Mouse (Mus musculus) retina, postnatal 1 day (tissue): ENCODE measurements at regions not wholly inside any gene's neighbourhood (a gene's known extent, or its start where the extent isn't known, plus 50 kb on each side); places are given as distances from the start of the nearest gene placed in this dataset.

Source experiments
- DNase-seq: peaks from one replicate; pipeline ENCODE4 v3.0.0-alpha.2; 2012

DNA sequence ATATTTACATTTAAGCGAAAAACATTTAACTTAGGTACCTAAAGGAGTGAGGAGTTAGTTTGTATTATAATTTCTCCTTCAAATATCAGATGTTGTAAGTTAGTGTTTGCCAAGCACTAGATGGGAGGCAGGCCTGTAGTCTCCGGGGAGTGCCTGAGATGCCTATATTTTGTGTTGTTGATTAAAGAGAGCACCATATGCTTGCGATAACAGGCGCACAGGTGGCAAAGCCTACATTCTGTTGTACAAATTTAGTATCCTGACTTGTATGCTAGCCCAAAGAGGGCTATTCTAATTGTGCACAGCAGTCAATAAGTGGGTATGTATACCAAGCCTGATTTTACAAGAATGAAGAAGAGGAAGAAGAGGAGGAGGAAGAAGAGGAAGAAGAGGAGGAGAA lies 151.8 kb upstream of the Atxn1 start:
- DNase-seq, result no peak

DNA sequence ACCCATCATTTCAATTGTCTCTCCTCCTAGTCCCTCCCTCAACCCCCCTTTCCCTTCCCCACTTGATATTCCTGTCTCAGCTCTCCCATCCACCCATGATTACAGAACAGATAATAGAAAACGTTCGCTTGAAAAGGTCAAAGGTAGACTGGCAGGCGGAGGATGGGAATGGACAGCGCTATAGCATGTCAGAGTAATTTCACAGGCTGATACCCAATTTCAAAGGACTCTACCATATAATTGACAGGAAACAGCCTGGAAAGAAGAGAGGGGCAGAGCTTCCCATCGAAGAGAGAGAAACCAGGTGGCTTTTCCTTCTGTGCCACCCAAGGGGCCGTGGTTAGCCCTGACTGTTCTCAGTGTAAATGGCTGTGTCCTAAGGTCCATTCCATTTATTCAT lies 140.2 kb upstream of the Atxn1 start:
- peak; percentile 46 for DNase-seq

DNA sequence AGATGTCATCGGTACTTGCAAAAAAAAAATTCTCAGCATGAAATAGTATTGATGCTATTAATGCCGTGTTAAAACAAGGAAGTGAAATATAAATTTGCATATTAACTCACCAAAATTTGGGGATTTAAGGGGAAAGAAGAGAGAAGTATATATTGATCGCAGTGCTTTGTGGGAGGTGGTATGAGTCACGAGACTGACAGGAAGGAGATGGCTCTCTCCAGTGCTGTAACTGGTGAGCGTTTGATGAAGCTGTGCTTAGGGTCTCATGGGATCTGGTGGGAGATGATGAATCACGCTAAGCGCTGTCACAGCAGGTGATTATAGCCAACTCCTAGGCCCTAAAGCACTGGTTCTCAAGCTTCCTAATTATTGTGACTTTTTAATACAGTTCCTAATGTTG lies 133.8 kb upstream of the Atxn1 start:
- DNase-seq, result no peak

DNA sequence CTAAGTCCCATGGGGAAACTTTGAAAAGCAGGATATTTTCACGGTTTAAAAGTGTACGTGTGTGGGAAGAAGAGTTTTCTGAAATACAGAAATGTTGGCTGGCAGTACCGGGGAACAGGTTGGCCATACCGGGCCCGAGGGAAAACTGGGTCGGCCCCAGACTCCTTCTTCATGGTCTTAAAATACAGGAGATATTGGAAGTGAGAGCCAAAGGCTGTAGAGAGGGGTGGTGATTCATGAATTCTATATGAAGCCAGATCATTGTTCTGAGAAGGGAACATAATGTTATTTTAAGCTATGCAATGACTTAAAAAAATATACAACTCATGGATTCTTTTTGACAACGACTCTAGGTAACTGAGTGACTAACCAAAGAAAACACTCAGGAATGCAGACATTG lies 133.3 kb upstream of the Atxn1 start:
- DNase-seq, result no peak

DNA sequence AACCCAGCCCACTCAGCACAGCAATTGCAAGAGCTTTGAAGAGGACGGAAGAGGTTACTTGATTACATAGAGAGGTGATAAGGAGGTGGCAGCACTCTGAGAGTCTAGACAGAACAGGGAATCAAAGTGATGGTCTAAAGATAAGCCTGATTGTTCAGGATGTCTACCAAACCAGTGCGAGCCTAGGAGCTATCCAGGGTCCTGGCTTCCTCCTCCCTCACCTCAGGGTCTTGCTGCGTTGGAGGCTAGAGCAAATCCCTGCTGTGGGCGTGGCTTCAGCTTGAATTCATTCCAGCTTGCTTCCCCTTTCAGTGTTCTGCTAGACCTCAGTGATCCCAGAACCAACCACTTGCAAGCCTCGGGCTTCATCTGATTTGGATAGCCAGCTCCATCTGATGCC lies 132.2 kb upstream of the Atxn1 start:
- DNase-seq, result peak; percentile 79

DNA sequence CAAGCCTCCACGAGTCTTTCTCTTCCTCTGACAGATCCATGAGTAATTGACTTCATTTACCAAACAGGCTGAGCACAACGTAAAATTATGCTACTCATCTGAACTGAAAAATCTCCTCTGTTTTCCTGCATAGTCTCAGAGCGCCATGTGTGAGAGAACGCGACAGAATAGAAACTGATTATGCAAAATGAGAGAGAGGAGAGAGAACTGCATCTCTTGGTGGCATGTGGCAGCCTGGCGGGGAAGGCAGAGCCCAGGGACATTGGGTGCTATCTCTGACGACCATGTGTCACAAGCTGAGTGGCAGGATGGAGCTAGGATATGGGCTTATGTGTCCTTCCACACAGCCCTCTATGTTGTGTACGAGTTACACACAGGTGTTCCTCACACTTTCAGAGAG lies 131.6 kb upstream of the Atxn1 start:
- DNase-seq, result no peak

DNA sequence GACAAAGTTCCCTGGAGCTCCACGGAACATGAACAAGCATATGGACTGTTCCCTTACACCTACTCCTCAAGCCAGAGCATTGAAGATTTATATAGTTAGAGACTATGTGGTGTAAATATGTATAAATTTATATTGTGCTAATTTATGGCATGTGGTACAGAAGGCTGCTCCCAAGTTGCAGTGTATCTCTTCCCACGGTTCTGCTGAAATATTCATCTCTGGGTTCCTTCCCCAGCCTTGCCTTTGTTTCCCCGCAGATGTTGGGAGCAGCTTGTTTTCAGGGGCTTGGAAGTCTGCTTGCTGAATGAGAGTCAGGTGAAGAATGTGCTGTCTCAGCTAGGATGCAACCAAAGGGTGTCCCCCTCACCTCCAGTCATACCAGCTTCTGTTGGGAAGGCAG lies 128.0 kb upstream of the Atxn1 start:
- DNase-seq, result no peak

DNA sequence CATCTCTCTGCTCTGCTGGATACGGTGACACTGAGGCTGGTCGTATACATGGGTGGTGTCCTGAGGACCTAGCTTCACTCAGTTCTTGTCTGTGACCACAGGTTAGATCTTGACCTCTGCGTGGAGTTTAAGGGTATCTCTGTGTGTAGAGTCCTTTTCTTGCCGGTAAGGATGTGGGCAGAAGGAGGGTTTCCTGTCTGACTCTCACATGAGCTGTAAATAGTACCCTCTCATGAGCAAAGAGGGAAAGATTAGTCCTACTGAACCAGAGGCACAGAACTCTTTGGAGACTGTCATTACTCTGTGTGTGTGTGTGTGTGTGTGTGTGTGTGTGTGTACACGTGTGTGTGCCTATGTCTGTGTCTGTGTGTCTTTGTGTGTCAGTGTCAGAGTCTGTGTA lies 126.3 kb upstream of the Atxn1 start:
- DNase-seq, result no peak

DNA sequence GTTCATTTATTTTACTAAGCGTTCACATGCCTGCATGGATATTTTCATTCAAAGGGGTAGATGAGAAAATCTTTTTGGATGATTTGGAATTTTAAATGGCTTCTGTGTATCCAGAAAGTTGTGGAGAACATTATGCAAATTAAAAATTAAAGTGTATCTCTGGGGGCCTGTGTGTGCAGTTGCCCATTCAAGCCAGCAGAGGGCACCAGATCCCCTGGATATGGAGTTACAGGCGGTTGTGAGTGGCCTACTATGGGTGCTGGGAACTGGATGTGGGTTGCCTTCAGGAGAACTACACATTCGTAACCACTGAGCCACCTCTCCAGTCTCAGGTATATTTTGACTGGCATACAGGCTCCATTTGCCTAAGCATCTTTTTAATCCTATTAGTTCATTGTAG lies 123.4 kb upstream of the Atxn1 start:
- no peak for DNase-seq

DNA sequence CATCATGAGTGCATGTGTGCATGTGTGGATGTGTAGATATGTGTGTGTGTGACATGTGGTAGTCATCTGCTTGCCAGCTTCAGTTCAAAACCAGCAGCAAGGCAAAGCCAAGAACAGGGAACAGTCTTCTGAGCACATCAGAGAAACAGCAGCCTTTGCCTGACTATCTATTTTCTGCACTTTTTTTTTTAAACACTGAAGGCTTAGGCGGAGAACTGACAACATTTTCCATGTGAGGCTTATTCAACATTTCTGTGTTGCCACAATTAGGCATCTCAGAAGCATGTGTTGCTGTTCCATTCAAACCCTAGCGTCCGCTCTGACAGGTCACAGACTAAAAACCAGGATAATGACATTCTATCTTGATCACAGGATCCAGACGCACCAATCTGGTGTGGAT lies 122.9 kb upstream of the Atxn1 start:
- DNase-seq, result no peak

DNA sequence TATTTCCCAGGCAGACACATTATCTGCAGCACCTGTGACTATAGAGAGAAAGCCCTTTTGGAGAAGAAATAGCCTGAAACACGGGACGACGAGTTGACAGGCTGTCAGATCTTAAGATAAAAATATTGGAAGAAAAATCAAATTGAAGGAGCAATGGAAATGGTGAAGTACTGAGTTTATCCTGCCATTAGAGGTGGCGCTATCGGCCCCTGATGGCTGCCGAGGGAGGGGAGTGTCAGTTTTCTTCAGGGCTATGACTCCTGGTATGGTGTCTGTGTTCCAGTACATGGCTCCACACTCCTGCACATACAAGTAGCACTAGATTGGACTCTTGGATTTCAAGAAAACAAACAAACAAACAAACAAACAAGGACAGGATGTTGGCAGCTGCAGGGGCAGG lies 112.1 kb upstream of the Atxn1 start:
- DNase-seq, result no peak

DNA sequence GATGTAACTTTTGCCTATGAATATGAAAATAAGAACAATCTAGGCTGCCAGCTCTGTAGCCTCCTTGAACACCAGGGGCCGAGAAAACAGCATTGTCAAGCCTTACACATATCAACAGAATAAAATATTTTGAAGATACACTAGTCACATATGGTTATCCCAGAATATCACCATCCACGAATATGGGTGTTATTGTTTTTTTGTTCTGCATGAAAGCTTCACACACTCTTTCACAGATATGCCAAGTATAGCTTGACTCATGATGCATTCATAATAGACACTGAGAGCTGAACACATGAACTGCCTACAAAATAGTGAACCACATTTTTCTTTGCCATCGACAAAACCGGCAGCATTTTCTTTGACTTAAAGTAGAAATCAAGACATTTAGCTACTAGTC lies 106.9 kb upstream of the Atxn1 start:
- DNase-seq, result no peak

DNA sequence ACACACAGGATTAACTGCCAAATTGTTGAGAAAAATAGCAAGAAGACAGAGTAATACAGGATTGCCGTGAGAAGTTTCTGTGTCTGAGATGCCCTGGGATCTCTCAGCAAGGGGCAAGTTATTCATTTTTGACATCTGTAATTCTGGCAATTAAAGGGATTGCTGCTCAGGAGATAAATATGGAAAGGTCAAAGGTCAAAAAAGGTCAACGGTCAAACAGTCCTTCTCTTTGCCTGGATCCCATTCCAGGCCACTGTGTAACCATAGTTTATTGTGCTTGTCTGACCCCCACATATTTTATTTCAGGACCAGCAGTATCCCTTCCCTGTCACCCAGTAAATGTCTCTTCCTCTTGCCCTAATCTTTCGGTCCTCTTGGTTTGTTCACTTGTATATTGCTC lies 104.8 kb upstream of the Atxn1 start:
- DNase-seq, result no peak

DNA sequence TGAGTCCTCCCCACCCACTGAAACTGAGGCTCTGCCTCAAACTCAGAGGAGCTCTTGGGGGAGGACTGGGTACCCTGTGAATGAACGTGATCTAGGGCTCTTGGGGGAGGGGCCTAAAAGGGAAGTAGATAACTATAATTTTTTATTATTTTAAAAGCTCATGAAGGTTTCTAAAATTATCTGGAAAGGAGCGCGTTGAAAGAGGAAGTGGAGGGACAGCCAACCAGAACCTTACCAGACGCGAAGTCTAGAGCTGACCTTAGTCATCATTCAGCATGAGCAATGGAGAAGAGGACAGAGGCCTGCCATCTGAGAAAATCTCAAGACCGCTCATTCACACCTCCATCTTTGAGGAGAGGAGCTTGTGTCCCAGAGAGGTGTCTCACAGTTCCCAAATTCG lies 98.0 kb upstream of the Atxn1 start:
- DNase-seq, result no peak

DNA sequence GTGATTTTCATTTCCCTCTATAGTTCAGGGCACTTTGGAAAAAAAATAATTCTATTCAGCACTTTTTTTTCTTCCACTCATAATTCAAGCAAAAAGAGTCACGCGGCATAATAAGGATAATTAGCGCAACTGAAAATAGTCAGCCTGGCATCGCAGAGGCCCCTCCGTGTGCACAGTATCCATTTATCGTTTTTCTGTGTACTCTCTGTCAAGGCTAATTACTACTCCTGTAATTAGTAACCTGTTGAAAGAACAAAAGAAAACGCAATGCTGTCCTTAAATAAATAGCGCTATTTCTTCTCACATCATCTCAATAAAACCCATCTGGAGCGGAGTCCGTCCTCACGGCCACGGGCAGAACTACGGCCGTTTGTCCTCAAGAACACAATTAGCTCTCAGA lies 95.1 kb upstream of the Atxn1 start:
- DNase-seq, result peak; percentile 16

DNA sequence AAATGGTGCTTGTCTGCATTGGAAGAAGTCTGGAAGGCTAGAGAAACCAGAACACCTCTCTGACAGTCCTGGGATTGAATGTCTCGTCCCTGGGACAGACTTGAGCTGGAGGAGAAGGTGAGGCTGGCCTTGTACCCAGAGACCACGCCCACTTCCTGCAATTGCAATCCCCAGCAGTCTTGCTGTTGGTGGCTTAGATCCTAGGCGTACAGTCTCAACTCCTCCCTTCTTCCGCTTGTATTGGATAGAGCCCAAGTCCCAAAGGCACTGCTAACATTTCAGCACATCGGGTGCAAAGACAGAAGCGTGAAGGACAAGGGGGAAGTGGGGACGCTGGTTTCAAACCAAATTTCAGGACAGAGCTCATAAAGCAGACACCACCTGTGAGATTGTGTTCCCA lies 94.1 kb upstream of the Atxn1 start:
- DNase-seq, result no peak

DNA sequence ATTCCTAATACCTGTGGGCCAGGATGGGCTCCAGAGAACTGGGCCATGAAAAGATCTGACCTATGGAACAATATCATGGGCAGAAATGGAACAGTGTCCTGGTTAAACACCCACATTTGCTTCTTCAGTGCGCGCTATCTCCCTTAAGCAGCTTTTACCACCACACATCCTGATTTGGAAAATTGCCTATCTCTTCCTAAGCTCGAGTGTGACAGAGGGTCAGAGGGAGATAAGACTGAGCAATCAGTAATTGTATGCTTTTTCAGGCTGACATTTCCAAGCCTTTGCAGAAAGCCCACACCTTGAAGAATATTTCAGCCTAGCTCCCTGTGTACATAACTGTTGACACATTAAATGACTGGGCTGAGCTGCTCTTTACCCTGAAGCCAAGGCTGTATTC lies 93.5 kb upstream of the Atxn1 start:
- DNase-seq, result no peak

DNA sequence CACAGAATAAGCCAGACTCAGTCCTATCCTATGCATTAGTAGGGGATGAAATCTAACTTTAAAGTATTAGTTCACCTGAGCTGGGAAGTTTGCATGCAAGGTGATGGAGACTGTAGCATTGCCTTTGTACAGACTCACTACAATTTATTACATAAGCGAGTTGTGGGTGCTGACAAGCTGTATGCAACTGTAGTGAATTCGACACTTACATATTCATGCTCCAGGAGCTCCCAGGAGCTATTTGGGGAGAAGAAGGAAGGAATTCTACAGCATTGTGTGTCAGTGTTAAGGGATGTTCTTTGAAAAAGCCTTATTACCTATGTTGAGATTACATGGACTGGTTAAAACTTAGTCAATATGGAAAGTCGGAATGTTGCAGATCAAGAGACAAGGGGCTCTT lies 90.6 kb upstream of the Atxn1 start:
- DNase-seq, result no peak

DNA sequence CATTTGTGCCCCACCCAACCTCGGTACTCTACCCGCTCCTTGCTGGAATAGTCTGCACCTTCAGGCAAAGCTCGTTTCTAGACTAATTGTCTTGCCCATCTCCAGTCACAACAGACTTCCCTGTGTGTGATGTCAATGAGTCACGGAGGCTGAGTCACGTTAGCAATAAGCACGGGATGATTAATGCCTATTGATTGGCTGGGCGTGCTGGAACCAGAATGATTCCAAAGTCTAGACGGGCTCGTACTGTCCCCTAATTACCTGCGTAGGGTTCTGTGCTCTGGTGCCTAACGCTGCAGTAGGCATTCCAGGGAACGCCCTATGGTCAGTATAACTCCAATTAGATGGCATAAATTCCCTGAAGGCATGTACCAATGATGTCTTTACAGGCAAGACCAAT lies 78.8 kb upstream of the Atxn1 start:
- no peak for DNase-seq

DNA sequence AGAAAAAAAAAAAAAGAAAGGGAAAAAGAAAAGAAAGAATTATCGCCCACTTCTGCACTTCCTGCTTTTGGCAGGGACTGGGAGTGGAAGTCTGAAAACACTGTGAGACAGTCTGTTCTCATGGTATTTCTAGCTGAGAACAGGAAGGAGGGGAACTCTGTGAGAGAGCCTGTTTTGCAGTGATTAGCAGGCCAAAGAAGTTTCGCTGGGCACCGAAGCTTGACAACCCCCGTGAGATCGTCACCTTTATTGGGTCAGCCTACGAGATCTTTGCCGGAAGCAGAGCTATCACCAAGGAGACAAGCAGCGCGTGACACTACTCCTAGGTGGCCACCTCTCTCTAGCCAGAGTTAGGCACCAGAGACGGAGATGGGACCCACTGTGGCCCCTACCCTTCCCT lies 78.2 kb upstream of the Atxn1 start:
- peak; percentile 56 for DNase-seq

DNA sequence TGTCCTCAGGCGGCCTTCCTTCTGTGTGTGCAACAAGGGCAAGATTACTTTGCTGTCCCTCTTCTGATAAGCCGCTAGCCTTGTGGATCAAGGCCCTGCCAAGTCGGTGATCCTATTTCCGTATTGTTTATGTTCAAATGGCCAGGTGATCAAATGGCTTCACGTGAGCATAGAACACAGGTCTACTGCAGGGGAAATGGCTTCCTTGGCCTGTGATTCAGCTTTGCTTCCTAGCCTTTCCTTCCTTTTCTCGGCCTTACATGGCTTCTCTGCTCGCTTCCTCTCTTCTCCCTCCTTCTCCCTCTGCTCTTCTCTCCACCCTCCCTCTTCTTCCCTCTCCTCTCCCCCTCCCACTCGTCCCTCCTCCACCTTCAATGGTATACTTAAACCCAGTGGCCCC lies 77.4 kb upstream of the Atxn1 start:
- no peak for DNase-seq

DNA sequence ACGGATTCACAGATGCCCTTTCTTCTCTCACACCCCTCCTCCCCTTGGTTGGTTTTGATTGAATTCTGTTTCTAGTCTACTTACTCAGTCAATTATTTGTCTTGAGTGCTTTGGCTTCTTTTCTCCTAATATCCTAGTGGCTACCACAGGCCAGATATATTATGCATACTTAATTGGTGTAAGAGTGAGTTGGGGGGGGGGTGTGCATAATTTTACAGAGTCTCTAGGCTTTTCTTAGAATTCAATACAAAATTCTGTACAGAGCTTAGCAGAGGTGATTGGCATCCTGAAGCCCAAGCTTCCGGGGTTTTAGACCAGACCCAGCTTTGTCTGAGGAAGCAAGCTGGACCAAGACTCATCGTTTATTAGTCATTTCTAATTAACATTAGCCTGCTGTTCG lies 76.7 kb upstream of the Atxn1 start:
- peak; percentile 44 for DNase-seq

DNA sequence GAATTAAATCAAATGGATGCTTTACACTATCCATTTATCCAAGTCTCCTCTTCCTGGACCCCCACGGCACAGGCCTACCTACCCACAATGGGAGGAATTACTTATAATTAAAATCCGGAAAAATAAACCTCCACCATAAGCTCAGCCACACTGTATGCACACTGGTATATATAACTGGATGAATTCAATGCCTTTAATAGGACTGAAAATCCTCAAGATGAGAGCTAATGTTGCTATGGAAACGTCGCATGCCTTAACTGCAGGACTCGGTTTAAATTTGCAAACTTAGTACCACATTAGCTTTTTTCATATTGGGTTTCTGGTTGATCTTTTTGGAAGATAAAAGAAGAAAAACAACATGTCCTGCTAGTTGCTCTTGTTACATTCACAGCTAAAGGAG lies 75.3 kb upstream of the Atxn1 start:
- no peak for DNase-seq

DNA sequence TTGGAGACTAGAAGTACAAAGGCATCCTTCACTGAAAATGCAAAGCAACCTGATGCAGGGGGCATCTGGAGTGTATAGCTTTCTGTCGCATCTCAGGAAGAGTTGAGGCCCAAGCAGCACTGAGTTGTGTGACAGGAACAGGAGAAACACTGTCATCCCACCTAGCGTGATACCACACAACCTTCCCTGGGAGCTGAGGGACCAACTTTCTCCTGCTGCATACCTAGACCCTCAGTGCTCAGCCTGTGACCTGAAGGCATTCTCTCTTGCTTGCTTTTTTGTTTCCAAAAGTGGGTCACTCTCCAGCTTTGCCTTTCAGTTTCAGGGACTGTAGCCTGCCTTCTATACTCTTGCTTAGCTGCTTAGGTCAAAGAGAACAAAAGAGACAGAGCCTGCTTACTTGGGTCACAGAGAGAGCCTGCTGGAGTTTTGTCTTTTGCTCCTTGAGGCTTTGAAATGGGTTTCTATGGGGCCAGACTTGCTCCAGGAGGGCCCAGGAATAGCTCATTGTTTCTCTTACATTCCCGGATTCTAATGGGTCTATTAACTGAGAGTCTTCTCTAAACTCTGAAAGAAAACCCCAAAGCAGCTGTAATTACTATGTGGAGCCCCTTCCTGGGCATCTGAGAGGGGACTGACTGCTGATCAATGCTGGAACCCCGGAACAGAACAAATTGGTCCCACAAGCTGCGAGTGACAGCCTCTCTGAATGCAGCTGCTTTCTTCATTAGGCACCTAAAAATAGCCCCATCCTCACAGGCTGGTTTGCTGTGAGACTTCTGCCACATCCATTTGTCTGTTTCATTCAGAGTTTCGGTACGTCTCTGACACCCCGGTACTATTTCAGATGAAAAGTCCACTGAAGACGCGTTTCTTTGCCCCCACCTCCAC lies 73.9 kb upstream of the Atxn1 start:
- DNase-seq, result peak; percentile 32

DNA sequence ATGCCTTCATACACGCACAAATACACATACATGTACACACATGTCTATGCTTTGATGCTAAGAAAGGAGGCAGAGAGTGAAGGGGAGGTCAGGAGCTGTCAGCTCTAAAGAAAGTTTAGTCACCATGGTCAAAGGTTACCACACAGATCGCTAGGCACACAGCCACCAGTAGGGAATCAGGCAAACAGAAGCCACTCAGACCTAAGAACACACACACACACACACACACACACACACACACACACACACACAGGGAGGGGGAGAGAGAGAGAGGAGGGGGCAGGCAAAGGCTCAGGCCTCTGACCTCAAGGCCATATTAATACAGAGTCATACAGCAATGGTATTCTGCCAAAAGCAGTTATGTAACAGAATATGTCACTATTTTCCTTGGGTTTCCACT lies 67.5 kb upstream of the Atxn1 start:
- no peak for DNase-seq
